Mouse (Mus musculus): Measurements from ENCODE around the gene Tmco3.

- TF ChIP-seq CTCF (IDR thresholded peaks at IDR 0.05; ENCODE audit: low read depth, low read length) (no peak), POLR2A (IDR thresholded peaks at IDR 0.05; ENCODE audit: insufficient read depth, low read length) (no peak)
Measured at GRCm38 (mm10) chr8:13301036-13301435, 13.0 kb downstream of the Tmco3 start.

All from ES-Bruce4 (cell line).